Mouse (Mus musculus) C2C12 (cell line): ENCODE results near the gene Rab3gap2.

Experiments used
- CEBPB ChIP-seq: IDR thresholded peaks from one replicate; pipeline ENCODE4 v1.6.1; 2011; ENCODE audit warnings: low read depth, mild to moderate bottlenecking, control low read depth, moderate library complexity
- CTCF ChIP-seq: IDR thresholded peaks from one replicate; pipeline ENCODE4 v1.5.1; 2011; ENCODE audit not compliant: control insufficient read depth, insufficient read depth, insufficient read length
- MAX ChIP-seq: IDR thresholded peaks from one replicate; pipeline ENCODE4 v1.6.1; 2011; ENCODE audit warnings: mild to moderate bottlenecking, control low read depth
- MYOD1 ChIP-seq: IDR thresholded peaks from one replicate; pipeline ENCODE4 v1.6.1; 2011; ENCODE audit warnings: low read depth; ENCODE audit not compliant: control insufficient read depth, insufficient read length

- TF ChIP-seq CTCF (no peak), MAX (no peak), MYOD1 (no peak), CEBPB (no peak)
Measured at GRCm38 (mm10) chr1:185262565-185262964, 58.6 kb downstream of the Rab3gap2 start.
